Mouse (Mus musculus): ENCODE data around the gene Snw1. TPM values are rescaled to one million over a fixed set of nuclear protein-coding genes. Genes with fewer than 3 reads are reported as not detected.
"Not testable (repeated sequence)": the region's sequence is repeated elsewhere in the genome, so short reads cannot be mapped to it uniquely, and the experiment has no call there.

Gene Snw1
- 10 to 100 TPM; 64.7 to 73.8 TPM for total RNA-seq (2021)

DNA sequence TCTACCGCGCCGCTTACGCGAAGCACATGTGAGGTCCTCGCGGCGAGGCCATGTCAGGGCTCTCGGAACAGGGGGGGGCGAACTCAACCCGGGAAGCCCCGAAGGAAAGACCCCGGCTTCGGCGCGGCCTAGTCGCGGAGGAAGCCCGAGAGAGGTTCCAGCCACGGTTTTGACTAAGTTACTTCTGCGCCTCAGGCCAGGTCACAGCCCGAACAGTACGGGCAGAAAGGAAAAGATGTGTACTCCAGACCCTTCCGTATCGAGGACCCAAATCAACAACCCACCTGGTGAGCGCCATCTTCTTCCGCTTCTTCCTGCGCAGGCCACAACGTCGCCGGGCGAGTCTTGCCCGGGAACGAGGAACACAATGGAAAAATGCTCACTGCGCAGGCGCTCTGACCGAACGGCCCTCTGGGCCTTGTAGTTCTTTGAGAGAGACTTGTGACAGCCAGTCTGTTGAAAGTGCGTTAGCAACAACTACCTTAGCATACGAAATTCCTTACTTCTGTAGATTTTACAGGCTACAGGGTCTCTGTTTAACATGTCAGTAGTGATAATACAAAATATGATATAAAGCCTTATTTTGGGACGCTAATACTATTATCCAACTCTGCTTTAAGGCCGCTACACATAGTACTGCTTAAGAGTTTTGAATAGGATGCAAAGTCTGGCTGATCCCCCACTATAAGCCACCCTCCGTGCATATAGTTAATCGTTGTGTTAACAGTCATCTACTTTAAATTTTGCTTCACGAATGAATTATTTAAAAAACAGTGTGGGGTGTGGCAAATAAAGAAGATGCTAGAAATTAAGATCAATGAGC is at the start of gene Snw1:
Snw1 (minus strand) TSS at position 311 of the 823 bp plus-strand sequence.
- intact Hi-C loops (cut with DNase I) = loop anchor here (2.0 kb wide), 1 partner anchor 27 kb away; the partner anchor contains the start of gene Alkbh1
- DNase-seq (ENCODE audit: low spot score in 2 of 2) = peak; percentile 95

DNA sequence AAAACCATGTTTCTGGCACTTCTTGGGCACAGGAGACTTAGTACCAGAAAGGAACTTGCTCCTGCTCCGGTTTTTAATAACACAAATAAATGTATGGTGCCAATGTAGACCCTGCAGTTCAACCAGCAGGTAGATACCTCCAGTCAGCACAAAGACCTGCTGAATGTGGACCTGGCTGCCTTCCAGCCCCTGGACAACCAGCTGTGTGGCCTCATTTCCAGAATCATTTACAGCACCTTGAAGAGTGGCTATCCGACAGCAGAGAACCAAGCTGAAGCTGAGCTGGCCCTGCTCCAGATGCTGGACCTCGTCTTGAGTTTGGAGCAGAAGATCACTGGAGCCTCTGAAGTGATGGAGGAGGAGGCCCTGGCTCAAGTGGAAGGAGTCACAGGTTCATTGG is 47.5 kb upstream of the Snw1 start:
- intact Hi-C loops (cut with DNase I); DNase-seq (ENCODE audit: low spot score in 2 of 2): not testable (repeated sequence)

DNA sequence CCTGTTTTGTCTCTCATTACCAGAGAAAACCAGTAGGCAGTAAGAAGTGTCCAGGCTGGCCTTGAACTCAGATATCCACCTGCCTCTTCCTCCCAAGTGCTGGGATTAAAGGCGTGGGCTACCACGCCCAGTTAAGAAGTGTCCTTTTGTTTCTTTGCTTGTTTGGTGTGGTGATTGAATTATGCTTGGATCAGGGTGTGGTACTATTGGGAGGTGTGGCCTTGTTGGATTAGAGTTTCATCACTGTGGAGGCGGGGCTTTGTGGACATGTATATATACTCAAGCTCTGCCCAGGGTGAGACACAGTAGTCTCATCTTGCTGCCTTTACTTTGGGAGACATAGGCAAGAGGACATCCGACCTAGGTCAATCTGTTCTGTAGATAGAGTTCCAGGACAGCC is 41.9 kb upstream of the Snw1 start, which contains the start of gene Gm8300:
Gm8300 (plus strand) TSS at position 301 of the 400 bp plus-strand sequence.
- DNase-seq (ENCODE audit: low spot score in 2 of 2); intact Hi-C loops (cut with DNase I): not testable (repeated sequence)

DNA sequence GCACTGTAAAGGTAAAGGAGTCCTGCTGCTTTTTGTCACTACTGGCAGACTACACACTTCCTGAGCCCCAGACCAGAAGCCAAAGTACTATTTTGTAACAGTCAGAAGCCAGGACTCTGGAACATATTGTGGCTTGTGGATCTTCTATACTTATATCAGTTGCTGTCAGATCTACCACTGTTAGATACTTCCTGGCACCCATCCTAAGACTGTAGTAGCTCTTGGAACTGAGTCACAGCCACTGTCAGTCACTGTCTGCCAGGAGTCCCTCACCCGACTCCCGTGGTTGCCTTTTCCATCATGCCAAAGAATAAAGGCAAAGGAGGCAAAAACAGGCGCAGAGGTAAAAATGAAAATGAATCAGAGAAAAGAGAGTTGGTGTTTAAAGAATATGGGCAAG is 22.3 kb upstream of the Snw1 start, which contains the start of gene Gm5788:
Gm5788 (plus strand) TSS at position 301 of the 400 bp plus-strand sequence.
- intact Hi-C loops (cut with DNase I); DNase-seq (ENCODE audit: low spot score in 2 of 2): not testable (repeated sequence)

DNA sequence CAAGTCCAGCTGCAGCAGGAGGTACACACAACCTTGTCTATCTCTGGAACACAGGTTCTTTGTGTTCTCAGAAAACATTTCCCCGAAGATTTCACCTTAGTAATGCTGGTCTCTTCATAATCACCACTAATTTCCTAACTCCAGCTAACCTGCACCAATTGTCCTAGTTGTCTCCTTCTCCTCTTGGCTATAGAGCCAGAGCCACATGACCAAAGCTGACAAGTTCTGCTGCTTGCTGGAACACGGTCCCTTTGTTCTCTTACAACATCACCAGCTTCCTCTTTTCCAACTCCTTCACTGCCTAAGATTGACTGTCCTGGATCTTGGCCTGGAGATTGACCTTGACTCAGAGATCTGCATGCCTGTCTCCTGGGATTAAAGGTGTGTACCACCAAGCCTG is 16.6 kb upstream of the Snw1 start:
- intact Hi-C loops (cut with DNase I) = not testable (repeated sequence)

DNA sequence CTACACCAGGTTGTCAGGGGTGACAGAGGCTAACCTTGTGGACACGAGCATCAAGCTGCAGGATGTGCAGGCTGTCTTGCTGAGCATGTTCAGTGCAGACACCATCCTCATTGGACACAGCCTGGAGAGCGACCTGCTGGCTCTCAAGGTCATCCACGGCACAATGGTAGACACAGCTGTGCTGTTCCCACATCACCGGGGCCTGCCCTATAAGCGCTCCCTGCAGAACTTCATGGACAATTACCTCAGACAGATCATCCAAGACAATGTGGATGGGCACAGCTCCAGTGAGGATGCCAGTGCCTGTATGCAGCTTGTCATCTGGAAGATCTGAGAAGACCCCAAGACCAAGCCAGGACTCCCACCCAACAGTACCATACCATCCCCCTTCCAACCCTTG is 10.4 kb upstream of the Snw1 start:
- intact Hi-C loops (cut with DNase I); DNase-seq (ENCODE audit: low spot score in 2 of 2): not testable (repeated sequence)

More for the DNA sequence above, 16.6 kb upstream of the Snw1 start:
- DNase-seq (ENCODE audit: low spot score in 2 of 2) = not testable (repeated sequence)

DNA sequence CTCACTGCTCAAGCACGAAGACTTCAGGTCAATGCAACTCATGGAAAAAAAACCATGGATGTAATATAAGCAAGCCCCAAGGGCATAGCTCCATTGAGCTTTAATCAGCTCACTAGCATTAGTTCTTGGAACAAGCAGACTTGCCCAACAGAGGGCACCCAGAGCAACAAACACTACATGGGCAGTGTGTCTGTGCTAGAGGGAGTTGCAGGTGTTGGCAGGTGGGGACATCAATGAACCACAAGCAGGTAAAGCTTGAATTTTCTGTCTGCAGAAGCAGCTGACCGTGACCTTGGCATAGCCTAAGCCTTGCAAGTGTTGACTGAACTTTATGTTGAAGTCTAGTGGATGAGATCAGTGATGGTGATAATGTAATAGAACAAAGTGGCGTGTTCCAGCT is 2.7 kb upstream of the Snw1 start:
- no peak for DNase-seq (ENCODE audit: low spot score in 2 of 2)
- intact Hi-C loops (cut with DNase I) = no loop called here

DNA sequence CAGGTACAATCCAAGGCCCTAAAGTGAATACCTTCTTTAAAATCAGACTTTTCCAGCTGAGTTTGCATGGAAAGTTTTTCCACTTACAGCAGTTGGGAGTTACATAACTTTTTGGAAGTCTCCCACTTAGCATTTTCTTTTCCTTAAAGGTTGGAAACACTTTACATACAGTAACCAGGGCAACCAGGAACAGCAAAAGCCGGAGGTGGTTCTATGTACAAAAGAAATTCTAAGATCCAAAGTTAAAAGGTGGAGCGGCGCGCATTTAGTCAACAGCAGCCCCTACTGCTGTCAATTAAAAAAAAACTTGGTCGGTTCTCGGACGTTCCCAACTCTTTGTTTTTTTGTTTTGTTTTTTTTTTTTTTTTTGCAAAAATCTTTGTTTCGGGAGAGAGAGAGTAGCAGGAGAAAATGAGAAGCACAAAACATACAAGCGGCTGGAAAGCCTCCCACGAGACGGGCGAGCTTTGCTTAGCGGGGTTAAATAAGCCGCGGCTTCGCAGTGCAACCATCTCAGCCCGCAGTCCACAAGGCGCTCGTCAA is 582 bp downstream of the Snw1 start:
- DNase-seq (ENCODE audit: low spot score in 2 of 2) = no peak
- intact Hi-C loops (cut with DNase I) = loop anchor here (2.0 kb wide), 1 partner anchor 27 kb away; the partner anchor contains the start of gene Alkbh1

DNA sequence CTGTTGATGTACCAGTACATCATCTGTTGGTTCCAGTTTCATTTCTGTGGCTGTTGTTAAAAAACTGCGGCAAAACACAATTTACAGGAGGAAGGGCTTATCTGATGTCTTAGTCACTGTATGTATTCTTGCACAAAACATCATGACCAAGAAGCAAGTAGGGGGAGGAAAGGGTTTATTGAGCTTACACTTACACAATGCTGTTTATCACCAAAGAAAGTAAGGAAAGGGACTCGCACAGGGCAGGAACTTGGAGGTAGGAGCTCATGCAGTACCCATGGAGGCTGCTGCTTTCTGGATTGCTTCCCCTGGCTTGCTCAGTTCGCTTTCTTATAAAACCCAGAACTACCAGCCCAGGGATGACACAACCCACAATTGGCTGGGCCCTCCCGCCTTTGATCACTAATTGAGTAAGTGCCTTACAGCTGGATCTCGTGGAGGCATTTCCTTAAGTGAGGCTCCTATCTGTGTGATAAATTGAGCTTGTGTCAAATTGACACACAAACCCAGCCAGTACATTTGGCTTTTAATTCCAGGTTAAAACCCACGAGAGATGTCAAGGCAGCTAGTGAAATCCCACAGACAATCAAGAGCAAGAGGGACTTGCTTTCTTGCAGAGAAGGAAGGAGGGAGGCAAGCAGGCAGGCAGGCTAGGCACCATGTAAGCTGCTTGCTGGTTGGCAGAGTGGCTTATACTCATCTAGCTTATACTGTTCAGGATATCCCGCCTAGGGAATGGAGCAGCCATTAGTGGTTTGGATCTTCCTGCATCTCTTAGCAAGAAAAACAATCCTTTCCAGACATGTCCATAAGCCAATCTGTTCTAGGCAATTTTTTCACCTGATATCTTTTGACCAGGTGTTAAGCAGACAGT is 1.6 kb downstream of the Snw1 start:
- intact Hi-C loops (cut with DNase I) = loop anchor here (2.0 kb wide), 1 partner anchor 26 kb away; the partner anchor contains the start of gene Alkbh1
- no peak for DNase-seq (ENCODE audit: low spot score in 2 of 2)

DNA sequence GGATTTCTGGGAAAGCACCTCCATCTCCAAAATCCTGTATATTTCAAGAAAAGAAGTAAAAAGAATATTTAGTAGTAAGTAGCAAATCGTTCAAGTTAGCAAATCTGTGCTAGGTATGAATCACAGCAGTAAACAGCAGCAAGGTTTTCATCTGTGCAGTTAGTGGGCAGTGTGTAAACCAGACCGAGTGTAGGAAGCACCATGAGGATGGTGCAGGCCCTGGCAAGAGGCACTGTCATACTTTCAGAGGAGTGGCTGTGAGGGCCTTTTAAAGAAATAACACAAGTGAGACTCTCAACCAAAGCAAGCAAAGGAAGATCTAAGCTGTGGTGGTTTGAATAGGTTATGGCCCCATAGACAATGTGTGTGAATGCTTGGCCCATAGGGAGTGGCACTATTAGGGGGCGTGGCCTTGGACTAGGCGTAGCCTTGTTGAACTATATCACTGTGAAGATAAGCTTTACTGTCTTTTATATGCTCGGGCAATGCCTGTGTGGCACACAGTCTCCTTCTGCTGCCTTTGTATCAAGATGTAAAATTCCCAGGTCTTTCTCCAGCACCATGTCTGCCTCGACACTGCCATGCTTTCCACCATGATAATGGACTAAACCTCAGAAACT is 7.3 kb downstream of the Snw1 start:
- intact Hi-C loops (cut with DNase I) = no loop called here
- DNase-seq (ENCODE audit: low spot score in 2 of 2) = no peak

DNA sequence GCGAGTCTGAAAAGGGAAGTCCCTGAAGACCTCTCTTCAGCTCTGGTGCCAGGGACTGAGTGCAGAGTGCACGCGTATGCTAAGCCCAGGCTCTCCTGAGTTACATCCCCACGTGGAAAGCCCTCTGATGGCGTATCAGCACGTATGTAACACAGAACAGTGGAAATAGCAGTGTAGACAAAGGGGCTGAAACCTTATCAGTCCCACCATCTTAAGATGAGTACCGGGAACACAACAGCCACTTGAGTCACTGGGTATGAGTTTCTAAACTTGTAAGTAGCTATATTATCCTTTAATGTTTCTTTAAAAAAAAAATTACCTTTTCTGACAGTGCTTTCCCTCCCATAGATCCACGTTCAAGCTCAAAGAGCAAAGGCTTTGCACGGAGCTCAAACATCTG is 22.6 kb downstream of the Snw1 start:
- DNase-seq (ENCODE audit: low spot score in 2 of 2) = no peak
- intact Hi-C loops (cut with DNase I) = no loop called here

DNA sequence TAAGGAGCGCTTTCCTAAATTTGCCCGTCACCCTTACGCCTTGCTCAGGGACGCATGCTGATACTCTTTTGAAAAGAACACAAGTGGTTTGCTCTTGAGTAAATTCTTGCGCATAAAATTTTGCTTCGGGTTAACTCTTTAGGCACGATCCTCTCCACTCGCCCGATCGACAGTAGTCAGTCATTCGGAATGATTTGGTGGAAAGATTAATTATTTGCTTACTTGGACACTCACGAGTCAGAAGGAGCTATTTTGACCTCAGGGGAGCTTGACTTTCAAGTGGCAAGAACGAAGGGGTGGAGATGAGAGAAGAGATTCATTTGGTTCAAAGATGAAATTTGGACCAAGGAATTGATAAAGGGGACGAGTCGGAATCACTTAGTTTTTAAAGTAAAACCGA is 27.9 kb downstream of the Snw1 start:
- intact Hi-C loops (cut with DNase I) = loop anchor here (2.0 kb wide), 1 partner anchor 27 kb away; no protein-coding TSS in a partner anchor
- no peak for DNase-seq (ENCODE audit: low spot score in 2 of 2)

DNA sequence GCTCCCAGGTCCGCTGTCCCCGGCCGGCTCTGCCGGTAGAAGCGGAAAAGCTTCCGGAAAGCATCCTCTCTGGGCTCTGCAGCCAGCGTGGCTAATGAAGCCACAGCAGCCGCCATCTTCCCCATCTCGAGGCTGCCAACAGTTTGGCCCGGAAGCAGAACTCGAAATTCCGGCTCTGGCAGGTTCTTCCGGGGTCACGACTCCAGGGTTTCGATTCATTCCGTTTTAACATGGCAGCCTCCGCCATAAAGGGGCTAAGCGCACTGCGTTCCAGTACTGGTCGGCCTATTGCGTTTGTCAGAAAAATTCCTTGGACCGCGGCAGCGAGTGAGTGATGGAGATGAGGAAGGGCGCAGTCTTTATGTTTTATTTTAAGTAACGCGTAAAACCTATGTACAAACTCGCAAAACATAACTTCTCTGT is 28.4 kb downstream of the Snw1 start, which contains the start of the genes Slirp and Alkbh1:
Slirp (plus strand) TSS at position 197 of the 423 bp plus-strand sequence.
Alkbh1 (minus strand) TSS at position 318 of the 423 bp plus-strand sequence.
- intact Hi-C loops (cut with DNase I) = loop anchor here (2.0 kb wide), 1 partner anchor 27 kb away; no protein-coding TSS in a partner anchor

DNA sequence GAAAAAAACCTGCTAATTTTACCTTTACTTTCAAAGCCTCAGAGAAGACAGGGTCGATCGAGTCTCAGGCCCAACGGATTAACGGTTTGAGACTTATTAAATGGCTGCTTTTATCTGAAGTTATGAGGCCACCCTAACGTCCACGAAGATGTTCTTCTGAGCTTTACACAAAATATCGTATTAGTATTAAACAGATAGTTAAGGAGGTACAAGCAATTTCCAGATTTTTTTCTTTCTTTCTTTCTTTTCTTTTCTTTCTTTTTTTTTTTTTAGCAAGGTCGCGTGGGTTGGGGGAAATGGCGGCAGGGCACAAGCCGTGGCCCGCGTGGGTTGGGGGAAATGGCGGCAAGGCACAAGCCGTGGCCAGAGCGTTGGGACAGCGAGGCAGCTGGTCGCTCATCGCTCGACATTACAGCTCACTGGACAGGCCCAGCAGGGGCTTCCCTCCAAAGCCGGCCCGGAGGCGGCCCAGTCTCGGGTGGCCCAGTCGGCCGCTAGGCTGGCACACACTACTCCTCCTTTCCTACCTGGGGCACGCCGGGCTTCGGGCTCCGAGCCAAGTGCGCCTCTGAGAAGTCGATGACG is 28.9 kb downstream of the Snw1 start:
- intact Hi-C loops (cut with DNase I) = no loop called here
- no peak for DNase-seq (ENCODE audit: low spot score in 2 of 2)

More for the DNA sequence above, 28.4 kb downstream of the Snw1 start, which contains the start of the genes Slirp and Alkbh1:
- DNase-seq (ENCODE audit: low spot score in 2 of 2) = peak; percentile 93 to 94

DNA sequence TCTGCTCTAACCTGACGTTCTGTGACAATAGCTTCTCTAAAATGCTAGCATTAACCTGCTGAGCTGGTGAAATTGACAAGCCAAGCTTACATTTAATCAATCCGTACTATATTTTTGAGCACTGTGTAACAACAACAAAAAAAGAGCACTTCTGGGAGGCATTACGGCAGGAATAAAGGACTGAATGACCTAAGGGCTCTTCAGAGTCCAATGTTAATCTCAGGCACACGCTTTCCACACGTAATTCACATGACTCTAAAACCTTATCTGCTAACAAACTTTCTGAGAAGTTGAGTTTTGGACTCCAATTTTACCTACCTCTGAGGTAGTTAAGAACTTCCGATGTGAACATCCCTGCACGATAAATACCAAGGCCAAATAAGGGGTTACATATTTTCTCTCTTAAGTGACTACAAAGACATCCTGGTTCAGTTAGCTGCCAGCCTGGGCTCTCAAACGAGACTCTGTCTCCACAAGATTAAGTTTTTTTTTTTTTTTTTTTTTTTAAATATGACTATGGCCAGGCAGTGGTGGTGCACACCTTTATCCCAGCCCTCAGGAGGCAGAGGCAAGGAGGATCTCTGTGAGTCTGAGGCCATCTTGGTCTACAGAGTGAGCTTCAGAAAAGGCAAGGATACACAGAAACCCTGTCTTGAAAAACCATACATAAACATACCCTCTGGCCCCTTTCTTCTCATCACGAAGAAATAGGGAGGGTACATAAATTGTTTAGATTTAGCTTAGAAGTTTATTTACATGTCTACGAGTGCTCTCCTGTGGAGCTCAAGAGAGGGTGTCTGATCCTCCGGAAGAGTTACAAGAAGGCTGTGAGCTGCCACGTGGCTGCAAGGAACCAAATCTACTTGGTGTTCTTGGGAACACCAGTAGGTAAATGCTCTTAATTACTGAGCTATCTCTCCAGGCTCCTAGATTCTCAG is 29.6 kb downstream of the Snw1 start:
- no peak for DNase-seq (ENCODE audit: low spot score in 2 of 2)
- intact Hi-C loops (cut with DNase I) = no loop called here

DNA sequence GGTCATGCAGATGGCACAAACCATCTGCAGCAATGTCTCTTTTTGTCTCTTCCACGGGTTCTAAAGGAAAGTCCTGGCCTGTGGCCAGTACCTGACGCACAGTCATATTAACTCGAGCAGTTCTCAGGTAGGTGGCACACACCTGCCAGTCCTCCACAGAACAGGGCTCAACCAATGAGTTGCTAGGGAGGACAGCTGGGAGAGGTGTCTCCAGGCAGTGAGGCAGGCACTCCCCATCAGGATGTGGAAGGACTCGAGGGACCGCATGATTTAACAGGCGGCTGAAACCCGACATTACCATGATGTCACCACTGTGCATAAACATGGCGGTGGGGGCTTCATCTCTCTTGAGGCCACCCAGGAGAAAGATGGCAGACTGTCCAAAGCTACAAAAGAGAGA is 43.2 kb downstream of the Snw1 start:
- no peak for DNase-seq (ENCODE audit: low spot score in 2 of 2)

DNA sequence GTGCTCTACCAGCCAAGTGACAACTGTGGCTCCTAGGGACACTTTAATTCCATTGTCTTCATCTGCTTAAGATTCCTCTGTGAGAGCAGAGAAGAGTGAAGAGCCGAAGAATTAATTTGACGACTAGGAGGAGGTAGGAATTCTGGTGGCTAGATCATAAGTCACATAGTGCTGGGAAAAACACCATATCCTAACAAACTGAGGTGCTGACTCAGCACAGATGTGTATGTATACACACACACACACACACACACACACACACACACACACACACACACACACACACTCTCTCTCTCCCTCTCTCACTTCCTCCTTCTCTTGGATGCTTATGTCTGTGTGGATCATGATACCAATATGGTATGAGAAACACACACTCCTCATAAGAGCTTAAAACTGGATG is 43.8 kb downstream of the Snw1 start:
- no peak for DNase-seq (ENCODE audit: low spot score in 2 of 2)
- intact Hi-C loops (cut with DNase I) = no loop called here

More for the DNA sequence above, 43.2 kb downstream of the Snw1 start:
- intact Hi-C loops (cut with DNase I) = no loop called here

All from left cerebral cortex, postnatal 36 days (tissue).